Mouse (Mus musculus) erythroblast, adult 5-6 weeks (primary cell): ENCODE measurements around the gene Vmn2r44. TPM values are rescaled to one million over a fixed set of nuclear protein-coding genes. Genes with fewer than 3 reads are reported as not detected.
"Not testable (repeated sequence)": the region's sequence is repeated elsewhere in the genome, so short reads cannot be mapped to it uniquely, and the experiment has no call there.

Experiments
- ATAC-seq: replicated peaks from 2 replicates; pipeline ENCODE4 v1.8.0; 2016; ENCODE audit warnings: moderate number of reproducible peaks, mild to moderate bottlenecking, moderate TSS enrichment, inconsistent platforms; ENCODE audit not compliant: poor library complexity, low FRiP score, severe bottlenecking
- total RNA-seq, 2 experiments: library from RNA; stranded (forward) in 1 of 2; stranded (reverse) in 1 of 2; fragments of 150-400 nt in 1 of 2; fragments of 200-764, 138-1000 nt in 1 of 2; gene quantifications; 2 replicates each; pipeline versions ENCODE4 v1.2.3 to v1.2.4; 2015 to 2017; ENCODE audit warnings: low replicate concordance in 2 of 2

Vmn2r44 gene
- total RNA-seq (2015; ENCODE audit: low replicate concordance): not detected in 2 replicates
- total RNA-seq (2017; ENCODE audit: low replicate concordance): not detected in 2 replicates

DNA sequence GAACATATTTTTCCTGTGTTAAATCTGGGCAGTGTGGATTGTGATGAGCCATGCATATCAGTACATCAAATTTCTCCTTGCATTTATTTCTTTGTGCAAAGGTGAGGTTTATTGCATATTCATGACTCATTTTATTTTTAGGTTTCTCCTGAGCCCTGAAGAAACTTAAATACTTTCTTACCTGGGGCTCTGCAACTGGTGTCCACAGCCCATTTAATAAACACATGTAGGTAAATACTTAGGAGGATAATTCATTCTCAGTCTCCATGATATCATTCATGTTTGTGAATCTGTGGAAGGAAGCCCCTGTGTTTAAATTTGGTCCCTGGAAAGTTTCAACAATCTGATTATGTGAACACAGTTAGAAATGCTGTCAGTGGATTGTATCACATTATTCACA, at the start of gene Vmn2r44:
Gene Vmn2r44 (minus strand): TSS at position 101 of the 400 bp plus-strand sequence.
- not testable (repeated sequence) for ATAC-seq

GRCm38 (mm10) chr7:8357879-8358278, 25.3 kb downstream of the Vmn2r44 start:
- not testable (repeated sequence) for ATAC-seq

Other genes starting within 250 kb of the Vmn2r44 start
- gene Vmn2r41, start 221.7 kb downstream of the Vmn2r44 start, total RNA-seq (2015; ENCODE audit: low replicate concordance): not detected in 2 replicates
- gene Vmn2r41, start 221.7 kb downstream of the Vmn2r44 start, total RNA-seq (2017; ENCODE audit: low replicate concordance): not detected in 2 replicates
- gene Vmn2r42, start 183.0 kb downstream of the Vmn2r44 start, total RNA-seq (2015; ENCODE audit: low replicate concordance): not detected in 2 replicates
- gene Vmn2r42, start 183.0 kb downstream of the Vmn2r44 start, total RNA-seq (2017; ENCODE audit: low replicate concordance): not detected in 2 replicates
- gene Vmn2r43, start 122.7 kb downstream of the Vmn2r44 start, total RNA-seq (2015; ENCODE audit: low replicate concordance): not detected in 2 replicates
- 0.34 TPM in 1 of 2 replicates, not detected in the other for gene Vmn2r43, start 122.7 kb downstream of the Vmn2r44 start, total RNA-seq (2017; ENCODE audit: low replicate concordance)
- gene Vmn2r45, start 105.7 kb upstream of the Vmn2r44 start, total RNA-seq (2015; ENCODE audit: low replicate concordance): not detected in 2 replicates
- gene Vmn2r45, start 105.7 kb upstream of the Vmn2r44 start, total RNA-seq (2017; ENCODE audit: low replicate concordance): not detected in 2 replicates